Mouse (Mus musculus) retina, adult 2 months (tissue): ENCODE measurements around the gene Gm21739.
"Not testable (repeated sequence)": the region's sequence is repeated elsewhere in the genome, so short reads cannot be mapped to it uniquely, and the experiment has no call there.

Experiments used
- DNase-seq: peaks from one replicate; pipeline ENCODE4 v3.0.0-alpha.2; 2012; ENCODE audit warnings: low read depth, low spot score

The Gm21739 gene

GRCm38 (mm10) chrY:44264344-44264743 is at the start of gene Gm21739:
TSS of gene Gm21739 (minus strand) at chrY:44264444.
- DNase-seq = not testable (repeated sequence)
